Mouse (Mus musculus): ENCODE measurements around the gene Cbx8.

DNA sequence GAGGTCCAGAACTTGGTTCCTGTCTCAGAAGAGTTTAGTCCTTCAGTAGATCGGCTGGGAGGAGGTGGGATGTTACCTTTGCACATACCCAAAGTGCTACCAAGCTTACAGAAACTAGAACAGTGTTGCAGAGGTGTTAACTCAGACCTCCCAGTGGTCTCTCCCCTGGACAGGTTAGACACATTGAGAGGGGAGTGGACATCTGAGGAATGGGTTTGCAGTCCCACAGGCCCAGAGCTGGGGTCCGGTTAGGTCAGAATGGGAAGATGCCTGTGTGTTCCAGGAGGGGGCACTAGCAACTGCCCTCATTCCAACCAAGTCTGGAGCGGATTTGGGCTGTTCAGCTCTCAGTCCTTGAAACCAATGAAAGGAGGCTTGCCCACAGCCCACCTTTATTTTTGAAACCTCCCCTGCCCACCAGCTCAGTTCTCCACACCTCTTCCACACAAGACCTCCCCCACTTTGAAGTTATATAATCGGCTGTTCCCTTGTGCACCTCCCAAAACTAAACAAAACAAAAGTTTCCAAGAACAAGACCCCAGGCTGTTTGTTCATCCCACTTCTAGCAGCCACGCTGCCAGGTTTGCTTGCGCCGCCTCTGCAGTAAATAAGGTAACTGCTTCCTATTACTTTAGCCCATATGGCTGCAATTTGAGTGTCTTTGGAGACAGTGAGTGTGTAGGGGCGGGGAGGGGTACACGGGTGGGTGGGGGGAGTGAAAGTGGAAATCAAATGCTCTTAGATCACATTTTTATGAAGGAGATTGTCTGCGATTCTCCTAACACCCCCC lies 3.2 kb upstream of the Cbx8 start:
- TF ChIP-seq CTCF (IDR thresholded peaks at IDR 0.05; ENCODE audit: borderline replicate concordance, insufficient read depth, low read length) (peak; percentile 42; the same call in 1 of the 2 replicates), POLR2A (IDR thresholded peaks at IDR 0.05; ENCODE audit: low read depth, low read length) (no peak)
